25 mouse cellular contexts compared by ENCODE assay signal in genomic region chr14:30734665-30735064, GRCm38 (mm10). TPM values are rescaled to one million over a fixed set of nuclear protein-coding genes. Genes with fewer than 3 reads are reported as not detected.
DNase-seq lines count a peak whose midpoint lies in the region; ATAC-seq and TF ChIP-seq lines count a peak whose summit lies in the region.
"Had no signal": no experiment of that assay in that cellular context is flagged by ENCODE, and none has a peak within 500 bp of the region (broad histone marks: within the 10 kb centered on the region; RNA-seq: fewer than 3 reads in every experiment).

No protein-coding gene starts in this region.

- no peak overlapping the region for H3K9ac ChIP-seq in liver, adult 2 months (ENCODE audit: low read depth, low read length)
- H3K9ac ChIP-seq in liver, embryonic 11.5 days (ENCODE audit: low read depth, low read length), result no peak overlapping the region
- H3K9ac ChIP-seq in midbrain, embryonic 11.5 days (ENCODE audit: low read length), result no peak overlapping the region
- no peak overlapping the region for H3K9ac ChIP-seq in midbrain, embryonic 13.5 days (replicated peaks)
- H3K9ac ChIP-seq in liver, embryonic 15.5 days, result no peak overlapping the region
- no peak overlapping the region for H3K9ac ChIP-seq in liver, postnatal 0 days (replicated peaks)
- H3K9ac ChIP-seq: embryonic facial prominence, embryonic 12.5 days; forebrain, embryonic 13.5 days had no signal

- H3K27ac ChIP-seq in liver, adult 2 months (replicated peaks; ENCODE audit: insufficient read depth, low read depth, low read length), result peak overlapping the region; percentile 9; the same call in 1 of the 2 replicates
- H3K27ac ChIP-seq in liver, embryonic 11.5 days (ENCODE audit: low read depth, low read length), result no peak overlapping the region
- H3K27ac ChIP-seq in midbrain, embryonic 11.5 days (ENCODE audit: low read depth, low read length), result no peak overlapping the region
- no peak overlapping the region for H3K27ac ChIP-seq in midbrain, embryonic 13.5 days
- no peak overlapping the region for H3K27ac ChIP-seq in liver, embryonic 15.5 days (replicated peaks)
- H3K27ac ChIP-seq in liver, postnatal 0 days (ENCODE audit: low read depth), result peak overlapping the region; percentile 59
- H3K27ac ChIP-seq: embryonic facial prominence, embryonic 10.5 days; embryonic facial prominence, embryonic 12.5 days; forebrain, embryonic 13.5 days had no signal

- TF ChIP-seq POLR2A in liver, adult 2 months (IDR thresholded peaks at IDR 0.05; ENCODE audit: extremely low read depth, insufficient read depth, low read length), result no peak

- no peaks in the 10 kb centered on the region for H3K27me3 ChIP-seq in liver, adult 2 months (ENCODE audit: control insufficient read depth, insufficient read depth, low read length)
- H3K27me3 ChIP-seq in liver, embryonic 11.5 days (replicated peaks; ENCODE audit: control insufficient read depth, insufficient read depth, low read length), result no peaks in the 10 kb centered on the region
- H3K27me3 ChIP-seq in midbrain, embryonic 11.5 days (ENCODE audit: control insufficient read depth, insufficient read depth, low read length), result no peaks in the 10 kb centered on the region
- no peaks in the 10 kb centered on the region for H3K27me3 ChIP-seq in midbrain, embryonic 13.5 days
- no peaks in the 10 kb centered on the region for H3K27me3 ChIP-seq in liver, embryonic 15.5 days
- H3K27me3 ChIP-seq in liver, postnatal 0 days (ENCODE audit: insufficient read depth, low read length), result no peaks in the 10 kb centered on the region
- H3K27me3 ChIP-seq: CH12.LX; embryonic facial prominence, embryonic 12.5 days; forebrain, embryonic 13.5 days; Patski had no signal

- no peaks in the 10 kb centered on the region for H3K36me3 ChIP-seq in liver, adult 2 months (ENCODE audit: control insufficient read depth, insufficient read depth, low read length)
- H3K36me3 ChIP-seq in liver, embryonic 11.5 days (ENCODE audit: control insufficient read depth, insufficient read depth, low read length), result no peaks in the 10 kb centered on the region
- H3K36me3 ChIP-seq in midbrain, embryonic 11.5 days (ENCODE audit: control insufficient read depth, insufficient read depth, low read length), result no peaks in the 10 kb centered on the region
- no peaks in the 10 kb centered on the region for H3K36me3 ChIP-seq in midbrain, embryonic 13.5 days
- no peaks in the 10 kb centered on the region for H3K36me3 ChIP-seq in liver, embryonic 15.5 days (replicated peaks)
- no peaks in the 10 kb centered on the region for H3K36me3 ChIP-seq in liver, postnatal 0 days (replicated peaks; ENCODE audit: insufficient read depth, low read length)
- H3K36me3 ChIP-seq: embryonic facial prominence, embryonic 10.5 days; embryonic facial prominence, embryonic 12.5 days had no signal

- no peak overlapping the region for H3K4me3 ChIP-seq in liver, adult 2 months (ENCODE audit: insufficient read depth, low read depth, low read length)
- H3K4me3 ChIP-seq in liver, embryonic 11.5 days (ENCODE audit: low read depth, low read length), result no peak overlapping the region
- H3K4me3 ChIP-seq in midbrain, embryonic 11.5 days (ENCODE audit: low read depth, low read length), result no peak overlapping the region
- H3K4me3 ChIP-seq in midbrain, embryonic 13.5 days (replicated peaks), result no peak overlapping the region
- H3K4me3 ChIP-seq in liver, embryonic 15.5 days (replicated peaks), result no peak overlapping the region
- no peak overlapping the region for H3K4me3 ChIP-seq in liver, postnatal 0 days (ENCODE audit: low read depth, low read length)
- H3K4me3 ChIP-seq: embryonic facial prominence, embryonic 10.5 days; embryonic facial prominence, embryonic 12.5 days; forebrain, embryonic 13.5 days had no signal

- no peak for TF ChIP-seq EP300 in liver, postnatal 0 days (IDR thresholded peaks at IDR 0.05; ENCODE audit: low read depth)

- peak; percentile 85 for DNase-seq in liver, adult 2 months (ENCODE audit: extremely low read depth, low read depth, low spot score)
- DNase-seq in liver, embryonic 11.5 days (ENCODE audit: low spot score), result no peak
- DNase-seq in midbrain, embryonic 11.5 days (ENCODE audit: low spot score, missing footprints), result peak; percentile 41
- no peak for DNase-seq in liver, postnatal 0 days
- no peak for DNase-seq in layer of hippocampus, postnatal 25 days (ENCODE audit: extremely low spot score in 1 of 2, low spot score in 1 of 2)
- no peak for DNase-seq in left cerebral cortex, postnatal 36 days (ENCODE audit: low spot score in 2 of 2)
- DNase-seq: adrenal gland, adult 8-10 months; adrenal gland, postnatal 14 days; adrenal gland, postnatal 36 days; B cell, adult 2 months; cerebellum, adult 11-12 months; cerebellum, adult 2 months; cerebellum, adult 9-10 months; cerebellum, postnatal 10 days; cerebellum, postnatal 25 days had no signal

- no peak for TF ChIP-seq CTCF in liver, adult 2 months (IDR thresholded peaks at IDR 0.05; ENCODE audit: low read depth, low read length)
- no peak for TF ChIP-seq CTCF in liver, postnatal 0 days (IDR thresholded peaks at IDR 0.05; ENCODE audit: low read depth)

- no peak; the same call in 1 of the 2 replicates for ATAC-seq in liver, embryonic 11.5 days (replicated peaks; ENCODE audit: low FRiP score)
- no peak for ATAC-seq in midbrain, embryonic 11.5 days (ENCODE audit: low FRiP score)
- no peak for ATAC-seq in midbrain, embryonic 13.5 days
- peak; percentile 70 for ATAC-seq in liver, embryonic 15.5 days (ENCODE audit: insufficient read depth)
- ATAC-seq in liver, postnatal 0 days, result peak; percentile 86
- ATAC-seq: activated CD4-positive, CD25-positive, alpha-beta regulatory T cell, adult 4 months; CD4-positive, CD25-positive, alpha-beta regulatory T cell, adult 4 months; forebrain, embryonic 13.5 days; Patski had no signal

- no peaks in the 10 kb centered on the region for H3K9me3 ChIP-seq in liver, embryonic 11.5 days (ENCODE audit: control insufficient read depth, low read length)
- H3K9me3 ChIP-seq in midbrain, embryonic 11.5 days (ENCODE audit: control insufficient read depth, low read length), result no peaks in the 10 kb centered on the region
- no peaks in the 10 kb centered on the region for H3K9me3 ChIP-seq in midbrain, embryonic 13.5 days
- H3K9me3 ChIP-seq in liver, embryonic 15.5 days (replicated peaks), result no peaks in the 10 kb centered on the region
- no peaks in the 10 kb centered on the region for H3K9me3 ChIP-seq in liver, postnatal 0 days (ENCODE audit: low read length)
- H3K9me3 ChIP-seq: embryonic facial prominence, embryonic 10.5 days; embryonic facial prominence, embryonic 12.5 days; forebrain, embryonic 13.5 days; G1E had no signal

- H3K4me2 ChIP-seq in liver, embryonic 11.5 days, result no peak overlapping the region
- H3K4me2 ChIP-seq in midbrain, embryonic 11.5 days, result no peak overlapping the region
- no peak overlapping the region for H3K4me2 ChIP-seq in midbrain, embryonic 13.5 days (replicated peaks)
- no peak overlapping the region for H3K4me2 ChIP-seq in liver, embryonic 15.5 days
- H3K4me2 ChIP-seq in liver, postnatal 0 days (ENCODE audit: low read depth, low read length), result no peak overlapping the region
- H3K4me2 ChIP-seq: embryonic facial prominence, embryonic 12.5 days; forebrain, embryonic 13.5 days had no signal

- H3K79me2 ChIP-seq in liver, adult 2 months (ENCODE audit: control insufficient read depth, insufficient read depth, low read length), result peaks cover 25% of the 10 kb centered on the region; the same call in 1 of the 2 replicates

- peaks cover 22% of the 10 kb centered on the region for H3K4me1 ChIP-seq in liver, adult 2 months (ENCODE audit: control insufficient read depth, insufficient read depth, low read length)
- 0 out of 2 replicates have a peak, but pooled peaks cover 7% of the 10 kb centered on the region for H3K4me1 ChIP-seq in liver, embryonic 11.5 days (replicated peaks; ENCODE audit: control insufficient read depth, insufficient read depth, low read length)
- no peaks in the 10 kb centered on the region for H3K4me1 ChIP-seq in midbrain, embryonic 11.5 days (ENCODE audit: control insufficient read depth, insufficient read depth, low read length)
- H3K4me1 ChIP-seq in midbrain, embryonic 13.5 days (replicated peaks), result no peaks in the 10 kb centered on the region
- H3K4me1 ChIP-seq in liver, embryonic 15.5 days (replicated peaks), result peaks cover 35% of the 10 kb centered on the region
- peaks cover 18% of the 10 kb centered on the region; the same call in 1 of the 2 replicates for H3K4me1 ChIP-seq in liver, postnatal 0 days (ENCODE audit: insufficient read depth)
- H3K4me1 ChIP-seq: embryonic facial prominence, embryonic 10.5 days had no signal

- intact Hi-C loops in left cerebral cortex, postnatal 36 days (cut with DNase I), result no loop called here

- WGBS in liver, adult 2 months, result 43% methylated on average over 5 of the region's 5 CpGs
- 88% methylated on average over 5 of the region's 5 CpGs for WGBS in liver, embryonic 11.5 days
- over 99% methylated on average over 5 of the region's 5 CpGs for WGBS in midbrain, embryonic 11.5 days
- 96% methylated on average over 5 of the region's 5 CpGs for WGBS in midbrain, embryonic 13.5 days
- WGBS in liver, embryonic 15.5 days (ENCODE audit: insufficient replicate concordance), result 76% methylated on average over 5 of the region's 5 CpGs
- WGBS in liver, postnatal 0 days (ENCODE audit: insufficient replicate concordance), result 79% methylated on average over 5 of the region's 5 CpGs

RNA-seq across cellular contexts. Expression of gene Sfmbt1, which starts 20.0 kb away (rescaled TPM):
- 11.1 and 11.2 TPM in 2 replicates for total RNA-seq in liver, adult 2 months (2014; rRNA removed)
- polyA plus RNA-seq in liver, adult 2 months (2012; rRNA removed), result 1.6 and 2.1 TPM in 2 replicates
- polyA plus RNA-seq in liver, embryonic 11.5 days (2014; fragmentation: Nextera tagmentation; extraction: Ambion mirVana), result 23.0 and 24.5 TPM in 2 replicates
- 22.0 and 24.5 TPM in 2 replicates for polyA plus RNA-seq in midbrain, embryonic 11.5 days (2014; fragmentation: Nextera tagmentation; extraction: Ambion mirVana)
- polyA plus RNA-seq in midbrain, embryonic 13.5 days (2015; fragmentation: Nextera tagmentation; extraction: Ambion mirVana), result 21.2 and 21.5 TPM in 2 replicates
- 12.5 and 12.8 TPM in 2 replicates for polyA plus RNA-seq in liver, embryonic 15.5 days (2015; fragmentation: Nextera tagmentation; extraction: Ambion mirVana)
- polyA plus RNA-seq in liver, postnatal 0 days (2015; fragmentation: Nextera tagmentation; extraction: Ambion mirVana), result 15.0 and 15.8 TPM in 2 replicates
- 10 to 100 TPM; 28.9 to 30.1 TPM for total RNA-seq in layer of hippocampus, postnatal 25 days (2021)
- 10 to 100 TPM; 33.3 to 35.2 TPM for total RNA-seq in left cerebral cortex, postnatal 36 days (2021)

Comparison
In these comparisons a context has a peak if more than half of its experiments do, and no peak if none do; other contexts are left out.
1. DNase-seq: peak in liver, adult 2 months (single experiment) and midbrain, embryonic 11.5 days (single experiment); none in liver, embryonic 11.5 days (single experiment), liver, postnatal 0 days (single experiment), layer of hippocampus, postnatal 25 days (0 of 2) and left cerebral cortex, postnatal 36 days (0 of 2).
2. H3K27ac ChIP-seq: peak in liver, adult 2 months (single experiment) and liver, postnatal 0 days (single experiment); none in liver, embryonic 11.5 days (single experiment), midbrain, embryonic 11.5 days (single experiment), midbrain, embryonic 13.5 days (single experiment) and liver, embryonic 15.5 days (single experiment).
3. ATAC-seq: peak in liver, embryonic 15.5 days (single experiment) and liver, postnatal 0 days (single experiment); none in liver, embryonic 11.5 days (single experiment), midbrain, embryonic 11.5 days (single experiment) and midbrain, embryonic 13.5 days (single experiment).